35 mouse cellular contexts compared by ENCODE assay signal in genomic region chr12:119094314-119094713, GRCm38 (mm10).
"Had no signal": no experiment of that assay in that cellular context is flagged by ENCODE, and none has a peak within 500 bp of the region (broad histone marks: within the 10 kb centered on the region; RNA-seq: fewer than 3 reads in every experiment).

No protein-coding gene starts in this region.

- H3K27ac ChIP-seq: heart, embryonic 10.5 days; heart, embryonic 13.5 days; heart, embryonic 15.5 days; hindbrain, embryonic 10.5 days; hindbrain, embryonic 12.5 days; hindbrain, embryonic 13.5 days; hindbrain, embryonic 14.5 days; hindbrain, embryonic 15.5 days; hindbrain, postnatal 0 days; intestine, embryonic 15.5 days; kidney, embryonic 15.5 days; kidney, postnatal 0 days; layer of hippocampus, adult 2 months had no signal

- H3K4me1 ChIP-seq: hindbrain, embryonic 10.5 days; hindbrain, embryonic 12.5 days; hindbrain, embryonic 13.5 days; hindbrain, embryonic 15.5 days; intestine, embryonic 15.5 days; kidney, embryonic 15.5 days had no signal

- H3K4me3 ChIP-seq: heart, embryonic 10.5 days; heart, embryonic 12.5 days; heart, embryonic 13.5 days; heart, embryonic 15.5 days; hindbrain, embryonic 10.5 days; hindbrain, embryonic 12.5 days; hindbrain, embryonic 13.5 days; hindbrain, embryonic 15.5 days; intestine, embryonic 15.5 days; kidney, embryonic 15.5 days; layer of hippocampus, adult 2 months had no signal

- ATAC-seq: hindbrain, embryonic 16.5 days; hindbrain, postnatal 0 days; inflammation-experienced regulatory T-cells, adult 6 months; intestine, embryonic 15.5 days; intestine, embryonic 16.5 days; intestine, postnatal 0 days had no signal

- H3K27me3 ChIP-seq: heart, embryonic 12.5 days; heart, embryonic 13.5 days; heart, embryonic 15.5 days; hindbrain, embryonic 12.5 days; hindbrain, embryonic 13.5 days; hindbrain, embryonic 15.5 days; intestine, embryonic 15.5 days; kidney, embryonic 15.5 days had no signal

- H3K9me3 ChIP-seq: heart, embryonic 10.5 days; heart, embryonic 12.5 days; heart, embryonic 13.5 days; heart, embryonic 15.5 days; hindbrain, embryonic 10.5 days; hindbrain, embryonic 12.5 days; hindbrain, embryonic 13.5 days; hindbrain, embryonic 15.5 days; intestine, embryonic 15.5 days; kidney, embryonic 15.5 days had no signal

- H3K4me2 ChIP-seq: heart, embryonic 11.5 days; heart, embryonic 12.5 days; heart, embryonic 13.5 days; heart, embryonic 15.5 days; hindbrain, embryonic 12.5 days; hindbrain, embryonic 13.5 days; hindbrain, embryonic 14.5 days; hindbrain, embryonic 15.5 days; intestine, embryonic 15.5 days; kidney, embryonic 15.5 days had no signal

- DNase-seq: heart, postnatal 10 days; heart, postnatal 14 days; heart, postnatal 36 days; heart, postnatal 4 days; kidney, adult 11 months; kidney, adult 18-20 months; kidney, adult 2 months; kidney, adult 8-10 months; kidney, adult 9 months; kidney, postnatal 10 days; kidney, postnatal 14 days; kidney, postnatal 25 days; kidney, postnatal 36 days; kidney, postnatal 4 days; layer of hippocampus, adult 9-11 months; layer of hippocampus, postnatal 36 days had no signal

- H3K9ac ChIP-seq: heart, embryonic 12.5 days; heart, embryonic 13.5 days; heart, embryonic 15.5 days; hindbrain, embryonic 12.5 days; hindbrain, embryonic 13.5 days; hindbrain, embryonic 14.5 days; hindbrain, embryonic 15.5 days; intestine, embryonic 15.5 days; kidney, embryonic 15.5 days had no signal

- H3K36me3 ChIP-seq: heart, embryonic 10.5 days; heart, embryonic 12.5 days; heart, embryonic 13.5 days; heart, embryonic 15.5 days; hindbrain, embryonic 10.5 days; hindbrain, embryonic 12.5 days; hindbrain, embryonic 13.5 days; hindbrain, embryonic 15.5 days; intestine, embryonic 15.5 days; kidney, embryonic 15.5 days had no signal
